Mouse (Mus musculus): ENCODE results near the gene Pdia4. TPM values are rescaled to one million over a fixed set of nuclear protein-coding genes. Genes with fewer than 3 reads are reported as not detected.

Pdia4 gene
- total and polyA plus RNA-seq, 3 experiments = 91.4 to 112 TPM; not detected in 1

- TF ChIP-seq MYB (IDR thresholded peaks at IDR 0.05; ENCODE audit: low read depth, low read length) (no peak), BHLHE40 (IDR thresholded peaks at IDR 0.05; ENCODE audit: borderline replicate concordance, low read depth, low read length) (no peak)
Observed at GRCm38 (mm10) chr6:47841831-47842230, 28.6 kb upstream of the Pdia4 start (continued).

DNA sequence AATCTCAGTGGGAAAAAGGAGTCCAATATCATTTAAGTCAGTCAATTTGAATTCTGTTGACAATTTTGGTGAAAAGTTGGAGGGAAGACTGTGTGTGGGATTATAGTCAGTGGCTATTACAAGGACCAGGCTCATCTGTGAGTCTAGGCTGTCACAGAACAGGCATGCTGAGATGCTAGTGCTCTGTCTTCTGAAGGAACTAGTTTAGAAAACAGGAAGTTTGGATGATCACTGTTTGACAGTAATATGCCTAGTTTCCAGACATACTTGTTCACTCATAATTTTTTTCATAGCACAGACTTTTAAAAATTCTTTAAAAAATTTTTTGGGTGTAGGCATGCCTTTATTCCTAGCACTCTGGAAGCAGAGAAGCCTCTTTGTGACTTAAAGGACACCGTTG lies 27.8 kb upstream of the Pdia4 start:
- DNase-seq (ENCODE audit: low read depth, low spot score) = peak; percentile 65
- Histone ChIP-seq H3K27ac (ENCODE audit: control insufficient read depth, low read depth, low read length) (no peak overlapping the region), H3K36me3 (ENCODE audit: control insufficient read depth in 1 of 2, insufficient read depth in 2 of 2, low read length in 2 of 2) (peaks cover 4 to 38% of the 10 kb centered on the region in 2 experiments; a peak in 3 of 4 replicates)

DNA sequence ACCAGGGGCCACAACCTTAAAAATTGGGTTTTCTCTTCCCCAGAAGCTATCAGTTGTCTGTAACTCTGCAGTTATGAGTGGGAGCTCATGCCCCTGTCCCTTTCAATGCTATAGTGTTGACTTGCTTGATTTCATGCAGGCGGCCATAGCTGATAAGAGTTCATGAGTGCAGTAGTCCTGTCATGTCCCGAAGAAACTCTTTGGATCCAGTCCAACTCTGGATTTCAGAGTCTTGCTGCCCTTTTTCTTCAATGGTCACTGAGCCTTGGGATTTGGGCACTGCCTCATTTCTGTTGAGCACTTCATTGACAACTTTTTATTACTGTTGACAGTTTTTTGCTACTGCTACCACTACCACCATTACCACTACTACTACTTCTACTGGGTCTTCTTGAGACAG lies 24.4 kb upstream of the Pdia4 start:
- DNase-seq (ENCODE audit: low read depth, low spot score) = peak; percentile 56
- Histone ChIP-seq H3K9ac (ENCODE audit: control insufficient read depth, low read depth, low read length, poor library complexity, severe bottlenecking) (no peak overlapping the region), H3K4me1 (ENCODE audit: control insufficient read depth in 1 of 2, insufficient read depth in 2 of 2, low read length in 2 of 2) (peaks cover 16 to 22% of the 10 kb centered on the region in 2 experiments), H3K27ac (ENCODE audit: control insufficient read depth, low read depth, low read length) (no peak overlapping the region), H3K4me3 (ENCODE audit: control insufficient read depth in 1 of 2, insufficient read depth in 1 of 2, low read depth in 2 of 2, low read length in 2 of 2) (no peak overlapping the region; a peak in 1 of 4 replicates), H3K9me3 (replicated peaks; ENCODE audit: insufficient read depth, low read length) (no peaks in the 10 kb centered on the region), H3K36me3 (ENCODE audit: control insufficient read depth in 1 of 2, insufficient read depth in 2 of 2, low read length in 2 of 2) (peaks cover 2 to 41% of the 10 kb centered on the region in 2 experiments; a peak in 3 of 4 replicates), H3K79me2 (ENCODE audit: control insufficient read depth, insufficient read depth, low read length, poor library complexity) (peaks cover 17% of the 10 kb centered on the region), H3K27me3 (ENCODE audit: control insufficient read depth in 1 of 2, insufficient read depth in 2 of 2, low read length in 2 of 2) (no peaks in the 10 kb centered on the region)
- TF ChIP-seq GATA1 (IDR thresholded peaks at IDR 0.05; ENCODE audit: low read depth, low read length) (peak; percentile 34; the same call in 1 of the 2 replicates), TAL1 (IDR thresholded peaks at IDR 0.05; ENCODE audit: low read length) (peak; percentile 29; the same call in 1 of the 2 replicates), RCOR1 (IDR thresholded peaks at IDR 0.05; ENCODE audit: low read depth, low read length) (no peak)

More for the DNA sequence above, 27.8 kb upstream of the Pdia4 start:
- H3K27me3 ChIP-seq (ENCODE audit: control insufficient read depth in 1 of 2, insufficient read depth in 2 of 2, low read length in 2 of 2) = no peaks in the 10 kb centered on the region
- H3K9me3 ChIP-seq (replicated peaks; ENCODE audit: insufficient read depth, low read length) = no peaks in the 10 kb centered on the region
- no peak overlapping the region for H3K4me3 ChIP-seq (ENCODE audit: control insufficient read depth in 1 of 2, insufficient read depth in 1 of 2, low read depth in 2 of 2, low read length in 2 of 2)
- no peak overlapping the region for H3K9ac ChIP-seq (ENCODE audit: control insufficient read depth, low read depth, low read length, poor library complexity, severe bottlenecking)
- H3K79me2 ChIP-seq (ENCODE audit: control insufficient read depth, insufficient read depth, low read length, poor library complexity) = peaks cover 15% of the 10 kb centered on the region
- H3K4me1 ChIP-seq (ENCODE audit: control insufficient read depth in 1 of 2, insufficient read depth in 2 of 2, low read length in 2 of 2) = peaks cover 16 to 22% of the 10 kb centered on the region in 2 experiments
- TF ChIP-seq GATA1 (IDR thresholded peaks at IDR 0.05; ENCODE audit: low read depth, low read length) (no peak), ZC3H11A (IDR thresholded peaks at IDR 0.05; ENCODE audit: low read depth, low read length) (no peak), CTCF (IDR thresholded peaks at IDR 0.05 in 2 of 3, conservative IDR thresholded peaks at IDR 0.05 in 1 of 3; ENCODE audit: control insufficient read depth in 1 of 3, insufficient read depth in 1 of 3, low read depth in 2 of 3, low read length in 3 of 3, poor library complexity in 1 of 3, severe bottlenecking in 1 of 3) (no peak), POLR2AphosphoS2 (IDR thresholded peaks at IDR 0.05; ENCODE audit: low read length) (no peak), RAD21 (IDR thresholded peaks at IDR 0.05; ENCODE audit: low read depth, low read length) (no peak), MXI1 (IDR thresholded peaks at IDR 0.05; ENCODE audit: low read depth, low read length) (no peak), ZNF384 (IDR thresholded peaks at IDR 0.05; ENCODE audit: low read depth, low read length) (0 out of 2 replicates have a peak, but pooled peaks have one; percentile 17), MAFK (IDR thresholded peaks at IDR 0.05; ENCODE audit: borderline replicate concordance, low read depth, low read length) (no peak), E2F4 (IDR thresholded peaks at IDR 0.05; ENCODE audit: borderline replicate concordance, low read depth, low read length) (no peak), GABPA (IDR thresholded peaks at IDR 0.05; ENCODE audit: low read depth, low read length) (no peak), RCOR1 (IDR thresholded peaks at IDR 0.05; ENCODE audit: low read depth, low read length) (no peak), KAT2A (conservative IDR thresholded peaks at IDR 0.05; ENCODE audit: low read depth, low read length) (no peak), NELFE (IDR thresholded peaks at IDR 0.05; ENCODE audit: low read depth, low read length) (no peak), ZMIZ1 (IDR thresholded peaks at IDR 0.05; ENCODE audit: low read depth, low read length) (no peak), ELF1 (IDR thresholded peaks at IDR 0.05; ENCODE audit: low read depth, low read length) (peak; percentile 13; the same call in 1 of the 2 replicates), SIN3A (IDR thresholded peaks at IDR 0.05; ENCODE audit: low read length) (no peak), BHLHE40 (IDR thresholded peaks at IDR 0.05; ENCODE audit: borderline replicate concordance, low read depth, low read length) (no peak), EP300 (IDR thresholded peaks at IDR 0.05; ENCODE audit: low read depth in 1 of 2, low read length in 2 of 2) (0 out of 4 replicates have a peak, but pooled peaks of 1 of the 2 experiments have one; percentile 12), MAZ (IDR thresholded peaks at IDR 0.05; ENCODE audit: low read depth, low read length) (no peak), MYC (IDR thresholded peaks at IDR 0.05; ENCODE audit: low read depth, low read length) (no peak), POLR2A (IDR thresholded peaks at IDR 0.05; ENCODE audit: control insufficient read depth in 1 of 2, insufficient read depth in 1 of 2, low read depth in 1 of 2, low read length in 2 of 2, poor library complexity in 1 of 2) (no peak)
